Mouse (Mus musculus) monocyte, adult 59 days (primary cell): Measurements from ENCODE around the gene Zfp639. TPM values are rescaled to one million over a fixed set of nuclear protein-coding genes. Genes with fewer than 3 reads are reported as not detected.

Experiments
- total RNA-seq, 2 experiments: library from RNA; stranded (reverse); gene quantifications; one replicate each; pipeline ENCODE4 v1.2.4; 2023

Zfp639 gene
- 10 to 100 TPM; 23.0 to 26.0 TPM for total RNA-seq

GRCm38 (mm10) chr3:32509496-32510374 is at the start of gene Zfp639:
Gene Zfp639, plus strand, starts transcription at chr3:32510259.

GRCm38 (mm10) chr3:32492097-32493090 is 17.7 kb upstream of the Zfp639 start, which contains the start of gene Kcnmb3:
Gene Kcnmb3, minus strand, starts transcription at chr3:32492231.

GRCm38 (mm10) chr3:32529303-32529898 is 19.3 kb downstream of the Zfp639 start, which contains the start of gene Mfn1:
Gene Mfn1, plus strand, starts transcription at chr3:32529465.

Other genes starting within 250 kb of the Zfp639 start
- gene Zmat3, start 144.2 kb upstream of the Zfp639 start, total RNA-seq: 1 to 10 TPM; 5.0 to 7.0 TPM
- 10 to 100 TPM; 50.4 to 54.1 TPM for gene Pik3ca, start 112.6 kb upstream of the Zfp639 start, total RNA-seq
- under 1 TPM in 1 of 2 experiments, not detected in 1; 0.82 TPM for gene Kcnmb3, start 18.0 kb upstream of the Zfp639 start, total RNA-seq
- 10 to 100 TPM; 32.2 to 40.7 TPM for gene Mfn1, start 19.2 kb downstream of the Zfp639 start, total RNA-seq
- gene Gnb4, start 106.3 kb downstream of the Zfp639 start, total RNA-seq: 10 to 100 TPM; 37.3 to 42.2 TPM
- gene Actl6a, start 196.0 kb downstream of the Zfp639 start, total RNA-seq: 10 to 100 TPM; 37.3 to 38.4 TPM
- 10 to 100 TPM; 67.3 to 81.5 TPM for gene Ndufb5, start 226.7 kb downstream of the Zfp639 start, total RNA-seq
- gene Mrpl47, start 227.3 kb downstream of the Zfp639 start, total RNA-seq: 1 to 10 TPM; 5.8 to 9.0 TPM